Mouse (Mus musculus) Patski (cell line): ENCODE measurements at regions not wholly inside any gene's neighbourhood (a gene's known extent, or its start where the extent isn't known, plus 50 kb on each side); places are given as distances from the start of the nearest gene placed in this dataset.

Experiments used
- ATAC-seq: fragments of 100-300 bp; one replicate; pipeline ENCODE4 v1.8.0; 2021
- CTCF ChIA-PET: fragments of 350-600 bp; sonication (Branson Sonifier 250); formaldehyde crosslinking; loops from one replicate; lab custom pipeline; 2022; ENCODE audit warnings: inconsistent platforms; lab: Charles Lee
- POLR2A ChIA-PET: fragments of 350-600 bp; sonication (Branson Sonifier 250); formaldehyde crosslinking; loops from one replicate; lab custom pipeline; 2022; ENCODE audit warnings: antibody characterized with exemption, inconsistent platforms; lab: Charles Lee
- DNase-seq: peaks from one replicate; pipeline ENCODE4 v3.0.0-alpha.2; 2011; ENCODE audit warnings: low read depth, low spot score
- H3K27me3 ChIP-seq: fragments of 371-371 bp; one replicate; pipeline ENCODE4 v1.5.1; 2021
- CTCF ChIP-seq: fragments of 100-300 bp; IDR thresholded peaks from one replicate; pipeline ENCODE4 v1.5.1; 2021
- in situ Hi-C: fragments of 300-500 bp; cut with MboI; formaldehyde crosslinking; loops from 3 replicates; pipeline ENCODE4 v1.11.1; 2018; ENCODE audit warnings: low pct_unique_long_range_greater_than_20kb, mixed read lengths

DNA sequence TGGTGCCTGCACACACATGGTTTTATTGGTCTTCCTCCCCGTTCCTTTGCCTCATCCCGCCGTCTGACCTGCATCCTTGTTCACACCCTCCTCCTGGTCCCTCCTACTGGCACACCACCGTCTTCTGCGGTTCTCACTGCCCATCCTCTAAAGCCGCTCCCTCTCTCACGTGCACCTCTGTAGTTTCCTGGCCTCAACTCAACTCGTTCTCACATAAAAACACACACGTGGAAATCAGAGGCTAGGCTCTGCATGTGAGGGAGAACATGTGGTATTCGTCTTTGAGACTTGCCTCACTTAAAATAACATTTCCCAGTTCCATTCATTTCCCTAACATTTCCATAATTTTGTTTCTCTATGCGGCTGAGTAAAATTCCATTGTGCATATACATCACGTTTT, 69.5 kb downstream of the Aldh8a1 start:
- no peak for ATAC-seq
- DNase-seq = no peak
- no peak for TF ChIP-seq CTCF

DNA sequence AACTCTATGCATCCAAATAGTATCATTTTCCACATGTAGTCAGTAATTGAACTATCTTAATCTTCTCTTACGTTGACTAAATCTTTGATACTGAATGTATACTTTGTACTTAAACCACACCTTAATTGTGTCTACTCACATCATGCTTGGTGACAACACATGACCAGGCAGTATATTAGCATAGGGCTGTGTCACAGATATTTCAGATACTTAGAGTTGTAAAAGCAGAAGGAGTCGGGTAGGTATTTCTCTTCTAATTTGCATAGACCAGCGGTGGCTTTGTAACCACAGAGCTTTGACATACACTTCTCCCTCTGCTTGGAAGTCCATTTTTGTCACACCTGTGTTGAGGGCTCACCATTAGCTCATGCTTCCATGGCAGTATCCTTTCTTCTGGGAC, 71.0 kb downstream of the Aldh8a1 start:
- ATAC-seq (no peak), DNase-seq (no peak)
- no peak for TF ChIP-seq CTCF
- CTCF ChIA-PET = interaction anchor here (1.0 kb wide), 1 partner anchor 19 kb away, joined by 3 read pairs; no protein-coding TSS in a partner anchor
- POLR2A ChIA-PET = no interaction called here
- H3K27me3 ChIP-seq = peaks cover 34% of the 10 kb centered on the region
- in situ Hi-C loops = no loop called here

More for the DNA sequence above, 69.5 kb downstream of the Aldh8a1 start:
- ChIA-PET POLR2A (interaction anchor here (0.9 kb wide), 1 partner anchor 10 kb away, joined by 3 read pairs; no protein-coding TSS in a partner anchor), CTCF (no interaction called here)
- H3K27me3 ChIP-seq = peaks cover 22% of the 10 kb centered on the region
- in situ Hi-C loops = no loop called here

DNA sequence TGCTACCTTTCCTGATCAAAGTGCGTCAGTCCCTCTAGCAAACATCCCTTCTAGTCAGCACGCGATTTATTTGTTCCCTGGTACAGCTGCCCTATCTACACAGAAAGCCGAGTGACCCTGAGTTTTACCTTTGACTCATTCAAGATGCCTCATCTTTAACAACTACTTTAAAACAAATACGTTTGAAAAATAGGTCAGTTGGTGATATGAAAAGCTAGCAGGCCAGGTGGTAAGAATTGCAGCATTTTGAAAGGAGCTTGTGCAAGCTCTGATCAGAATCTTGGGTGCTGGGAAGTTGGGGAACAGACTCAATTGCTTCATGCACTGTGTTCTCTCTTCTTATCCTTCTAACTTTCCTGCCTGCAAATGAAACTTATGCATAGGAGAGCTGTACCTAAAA, 71.9 kb downstream of the Aldh8a1 start:
- in situ Hi-C loops = no loop called here
- peaks cover 34% of the 10 kb centered on the region for H3K27me3 ChIP-seq
- ChIA-PET CTCF (interaction anchor here (1.0 kb wide), 1 partner anchor 20 kb away, joined by 3 read pairs; no protein-coding TSS in a partner anchor), POLR2A (no interaction called here)
- no peak for TF ChIP-seq CTCF
- ATAC-seq = no peak
- DNase-seq = no peak

DNA sequence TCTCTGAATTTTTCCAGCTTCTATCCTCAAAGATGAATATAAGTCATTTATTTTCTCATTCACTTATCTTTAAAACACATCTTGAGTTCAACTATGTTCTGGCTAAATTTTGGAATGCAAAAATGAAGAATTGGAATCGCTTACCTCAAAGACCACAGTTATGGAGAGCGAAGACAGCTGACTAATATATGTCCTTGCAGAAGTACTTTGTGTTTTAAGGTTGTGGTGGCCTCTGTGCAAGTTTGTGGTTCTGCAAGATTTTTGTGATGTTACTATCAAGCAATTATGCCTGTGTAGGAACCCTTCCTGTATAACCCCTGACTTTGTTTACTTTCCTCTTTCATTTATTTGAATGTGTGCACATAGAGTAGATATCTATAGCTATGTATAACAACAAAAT, 75.5 kb downstream of the Aldh8a1 start:
- no peak for TF ChIP-seq CTCF
- ATAC-seq = no peak
- H3K27me3 ChIP-seq = peaks cover 22% of the 10 kb centered on the region
- DNase-seq = no peak
- in situ Hi-C loops = no loop called here
- ChIA-PET CTCF (interaction anchor here (0.7 to 1.2 kb wide), 2 partner anchors 8 to 52 kb away, joined by 3 to 4 read pairs; no protein-coding TSS in a partner anchor), POLR2A (no interaction called here)

DNA sequence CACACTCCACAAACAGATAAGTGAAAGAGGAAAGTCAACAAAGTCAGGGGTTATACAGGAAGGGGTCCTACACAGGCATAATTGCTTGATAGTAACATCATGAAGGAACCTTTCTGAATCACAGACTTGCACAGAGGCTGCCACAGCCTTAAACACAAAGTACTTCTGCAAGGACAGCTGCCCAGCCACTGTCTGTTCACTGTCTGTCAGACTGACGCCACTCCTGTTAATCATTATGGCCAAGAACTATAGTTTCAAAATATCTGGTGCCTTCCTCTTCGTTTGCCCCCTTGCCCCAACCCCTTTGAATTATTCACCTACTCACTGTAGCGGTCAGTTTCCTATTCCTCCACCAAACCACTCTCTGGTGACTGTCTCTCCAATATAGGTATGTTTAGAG, 76.4 kb downstream of the Aldh8a1 start:
- DNase-seq (no peak), ATAC-seq (no peak)
- CTCF ChIA-PET = no interaction called here
- in situ Hi-C loops = no loop called here
- peaks cover 16% of the 10 kb centered on the region for H3K27me3 ChIP-seq
- no peak for TF ChIP-seq CTCF
- POLR2A ChIA-PET = no interaction called here

DNA sequence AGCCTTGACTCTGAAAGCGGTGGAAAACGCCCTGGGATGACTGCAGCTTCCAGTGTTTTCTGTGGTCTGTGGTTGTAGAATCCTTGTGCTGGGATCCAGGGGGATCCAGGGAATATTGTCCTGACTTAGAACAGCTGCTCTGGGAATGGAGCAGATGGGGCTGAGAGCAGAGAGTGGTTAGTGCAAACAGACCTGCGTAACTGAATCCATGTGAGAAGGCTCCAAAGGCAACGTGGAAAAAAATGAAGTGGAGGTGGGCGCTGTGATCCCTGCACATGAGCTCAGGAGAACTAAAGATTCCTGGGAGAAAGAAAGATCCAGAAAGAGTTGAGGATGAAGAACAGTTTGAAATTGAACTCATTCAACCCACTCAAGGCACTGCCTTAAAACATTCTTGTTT, 77.1 kb downstream of the Aldh8a1 start:
- DNase-seq (no peak), ATAC-seq (no peak)
- POLR2A ChIA-PET = interaction anchor here (0.9 kb wide), 1 partner anchor 11 kb away, joined by 3 read pairs; no protein-coding TSS in a partner anchor
- TF ChIP-seq CTCF = no peak
- CTCF ChIA-PET = no interaction called here
- in situ Hi-C loops = no loop called here
- peaks cover 13% of the 10 kb centered on the region for H3K27me3 ChIP-seq

DNA sequence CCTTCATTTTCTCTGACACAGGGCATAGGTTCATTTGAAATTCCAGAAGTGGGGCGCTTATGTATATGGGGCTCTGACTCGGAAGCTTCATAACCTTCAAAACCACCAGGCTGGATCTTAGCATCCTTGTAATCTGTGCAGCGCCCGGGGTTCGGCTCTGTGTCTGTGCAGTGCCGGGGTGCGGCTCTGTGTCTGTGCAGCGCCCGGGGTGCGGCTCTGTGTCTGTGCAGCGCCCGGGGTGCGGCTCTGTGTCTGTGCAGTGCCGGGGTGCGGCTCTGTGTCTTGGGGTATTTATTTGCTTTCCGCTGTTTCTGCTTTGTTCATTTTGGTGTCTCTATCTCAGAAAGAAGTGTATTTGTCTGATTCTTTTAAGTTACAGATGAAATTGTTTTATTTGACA, 77.7 kb downstream of the Aldh8a1 start:
- DNase-seq = no peak
- H3K27me3 ChIP-seq = peaks cover 12% of the 10 kb centered on the region
- no peak for ATAC-seq
- POLR2A ChIA-PET = interaction anchor here (0.9 kb wide), 1 partner anchor 12 kb away, joined by 3 read pairs; no protein-coding TSS in a partner anchor
- no peak for TF ChIP-seq CTCF
- CTCF ChIA-PET = no interaction called here
- in situ Hi-C loops = no loop called here

DNA sequence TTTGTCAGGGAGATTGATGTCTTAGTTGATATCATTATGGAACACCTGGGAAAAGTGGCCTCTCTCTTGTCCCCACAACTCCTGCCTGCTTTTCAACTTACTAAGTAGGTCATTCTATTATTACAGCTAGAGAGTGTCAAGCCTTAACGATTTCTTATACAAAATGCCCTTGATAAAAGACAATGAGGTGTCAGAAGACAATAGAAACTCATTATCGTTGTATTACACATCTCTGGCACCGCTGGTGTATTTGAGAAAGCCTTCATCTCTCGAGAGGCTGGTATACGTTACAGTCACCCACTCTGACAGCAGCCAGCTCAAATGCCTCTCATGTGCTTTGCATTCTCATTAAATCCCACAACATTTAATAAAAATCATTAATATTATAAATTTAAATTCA, 78.8 kb downstream of the Aldh8a1 start:
- no peak for TF ChIP-seq CTCF
- ATAC-seq (no peak), DNase-seq (no peak)
- ChIA-PET POLR2A (no interaction called here), CTCF (no interaction called here)
- in situ Hi-C loops = no loop called here
- peaks cover 12% of the 10 kb centered on the region for H3K27me3 ChIP-seq

DNA sequence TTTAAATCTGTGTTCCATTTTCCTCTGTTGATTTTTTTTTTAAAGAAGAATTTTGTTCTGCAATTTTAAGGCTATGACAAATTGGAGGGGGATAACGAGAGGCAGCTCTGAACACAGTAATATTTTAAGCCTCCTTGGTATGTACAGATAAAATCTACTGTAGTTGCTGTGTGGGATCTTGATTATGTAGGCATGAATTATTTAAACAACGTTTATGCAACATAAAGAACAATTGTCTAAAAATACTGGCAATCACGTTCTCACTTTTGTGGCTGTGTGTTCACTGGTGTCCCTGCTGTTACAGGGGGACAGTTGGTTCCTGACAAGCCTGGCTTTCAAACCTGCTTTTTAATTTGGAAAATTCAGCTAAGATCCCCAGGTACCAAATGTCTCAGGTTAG, 79.3 kb downstream of the Aldh8a1 start:
- H3K27me3 ChIP-seq = peaks cover 12% of the 10 kb centered on the region
- ATAC-seq (no peak), DNase-seq (no peak)
- in situ Hi-C loops = no loop called here
- POLR2A ChIA-PET = no interaction called here
- CTCF ChIA-PET = no interaction called here
- no peak for TF ChIP-seq CTCF

DNA sequence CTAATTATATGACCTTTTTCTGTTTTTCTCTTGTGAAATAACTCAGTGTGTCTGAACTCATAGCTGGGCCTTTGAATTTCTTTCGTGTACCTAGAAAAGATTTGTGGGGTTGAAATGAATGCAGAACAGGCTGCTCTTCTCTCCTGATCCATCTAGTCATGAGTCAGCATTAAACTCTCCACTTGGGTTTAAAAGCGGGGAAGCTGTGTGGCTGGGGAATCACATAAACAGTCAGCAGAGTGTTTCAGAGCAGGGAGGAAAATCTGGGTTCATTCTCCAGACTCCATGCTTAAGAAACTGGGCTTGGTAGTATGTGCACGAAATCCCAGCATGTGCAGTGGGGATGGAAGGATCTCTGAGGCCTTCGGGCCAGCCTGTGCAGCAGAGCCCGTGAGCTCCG, 79.9 kb downstream of the Aldh8a1 start:
- H3K27me3 ChIP-seq = peaks cover 11% of the 10 kb centered on the region
- no peak for ATAC-seq
- ChIA-PET CTCF (interaction anchor here (0.7 to 1.3 kb wide), 2 partner anchors 21 to 552 kb away, joined by 3 read pairs; no protein-coding TSS in a partner anchor), POLR2A (no interaction called here)
- TF ChIP-seq CTCF = no peak
- no peak for DNase-seq
- in situ Hi-C loops = no loop called here

DNA sequence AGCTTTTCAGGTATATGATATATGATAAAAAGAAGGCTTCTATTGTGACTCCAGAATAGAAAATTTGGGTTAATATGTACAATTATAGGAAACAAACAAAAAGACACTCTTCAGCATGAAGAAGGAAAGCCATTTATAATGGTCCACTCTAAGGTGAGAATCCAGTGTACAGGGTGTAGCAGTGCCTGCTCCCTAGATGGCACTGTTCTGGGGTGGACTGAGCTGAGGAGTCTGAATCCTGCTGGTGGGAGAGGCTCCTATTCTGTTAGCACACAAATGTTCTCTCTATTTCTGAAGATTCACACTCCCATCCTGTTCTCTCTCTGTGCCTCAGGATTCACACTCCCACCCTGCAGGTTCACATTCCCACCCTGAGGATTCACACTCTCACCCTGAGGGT, 81.5 kb downstream of the Aldh8a1 start:
- DNase-seq (no peak), ATAC-seq (no peak)
- in situ Hi-C loops = no loop called here
- POLR2A ChIA-PET = no interaction called here
- TF ChIP-seq CTCF = peak; percentile 48
- CTCF ChIA-PET = no interaction called here
- H3K27me3 ChIP-seq = peaks cover 11% of the 10 kb centered on the region

DNA sequence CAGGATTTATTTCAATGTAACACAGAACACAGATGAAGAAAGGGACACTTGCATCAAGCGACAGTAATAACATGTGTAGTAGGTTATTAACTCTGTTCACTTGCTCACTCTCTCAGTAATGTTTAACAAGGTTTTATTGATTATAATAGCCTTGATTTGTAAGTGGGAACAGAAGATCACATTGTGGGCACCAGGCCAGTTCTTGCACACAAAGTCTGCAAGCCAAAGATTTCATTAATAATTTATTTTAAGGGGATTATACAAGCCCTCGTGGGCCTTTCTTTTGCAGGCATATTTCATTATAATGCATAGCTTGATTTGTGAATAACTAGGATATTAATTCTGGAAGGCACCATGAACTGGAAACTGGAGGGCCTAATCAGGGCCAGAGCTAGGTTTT, 83.0 kb downstream of the Aldh8a1 start:
- TF ChIP-seq CTCF = no peak
- ChIA-PET CTCF (interaction anchor here (0.7 to 7.6 kb wide), 8 partner anchors 8 to 548 kb away, joined by 3 to 63 read pairs (median 4); no protein-coding TSS in a partner anchor), POLR2A (no interaction called here)
- peaks cover 24% of the 10 kb centered on the region for H3K27me3 ChIP-seq
- DNase-seq (no peak), ATAC-seq (no peak)
- in situ Hi-C loops = loop anchor here (5.0 kb wide), 3 partner anchors 78 to 547 kb away; no protein-coding TSS in a partner anchor
